Mouse (Mus musculus) cortical plate, adult 2 months (tissue): ENCODE measurements around the gene Arl2.

Experiments
- CTCF ChIP-seq: fragments of 200-500 bp; IDR thresholded peaks from 2 replicates; pipeline ENCODE4 v1.5.1; 2011; ENCODE audit warnings: mild to moderate bottlenecking, control low read depth, low read length; ENCODE audit not compliant: insufficient read depth; ENCODE audit errors: extremely low read depth
- POLR2A ChIP-seq: fragments of 200-500 bp; IDR thresholded peaks from 2 replicates; pipeline ENCODE4 v1.6.1; 2011; ENCODE audit warnings: mild to moderate bottlenecking, low read length, control low read depth; ENCODE audit not compliant: insufficient read depth; ENCODE audit errors: extremely low read depth

- TF ChIP-seq CTCF (no peak), POLR2A (no peak)
These were observed 37.4 kb upstream of the Arl2 start for GRCm38 (mm10) chr19:6178775-6179174.
